Mouse (Mus musculus): ENCODE results near the gene Ano6.

DNA sequence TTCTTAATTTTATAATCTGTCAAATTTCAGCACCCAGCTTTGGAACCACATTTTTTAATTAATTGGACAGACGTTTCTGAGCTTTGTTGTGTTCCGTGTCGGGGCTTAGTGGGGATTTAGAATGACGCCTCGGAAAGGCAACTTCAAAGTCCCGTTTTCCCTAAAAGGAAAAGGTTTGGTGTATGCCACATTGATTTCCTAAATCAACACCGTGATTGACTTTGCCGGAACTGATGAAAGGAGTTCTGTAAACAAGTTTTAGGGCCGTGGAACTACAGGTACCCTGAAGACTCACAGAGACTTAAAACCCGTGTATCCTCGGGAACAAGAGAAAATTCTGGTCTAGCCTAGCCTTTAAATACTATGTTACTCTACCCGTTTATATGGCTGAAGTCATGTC is 107.0 kb downstream of the Ano6 start:
- TF ChIP-seq POLR2A (IDR thresholded peaks at IDR 0.05; ENCODE audit: insufficient read depth, low read depth, low read length) = no peak
- no peak for TF ChIP-seq CTCF (IDR thresholded peaks at IDR 0.05)
- no peak for TF ChIP-seq EP300 (IDR thresholded peaks at IDR 0.05; ENCODE audit: insufficient read depth, low read depth, low read length)
